Mouse (Mus musculus) forebrain, embryonic 16.5 days (tissue): ENCODE results near the gene Tmem30b. TPM values are rescaled to one million over a fixed set of nuclear protein-coding genes. Genes with fewer than 3 reads are reported as not detected.
A peak's percentile ranks its signal among the peaks of the same experiment; 100 is the strongest.

Experiments used
- ATAC-seq: fragments of 200-750 bp; cut with Nextera tagmentation; 2 replicates; pipeline ENCODE4 v1.8.0; 2017; ENCODE audit warnings: mild to moderate bottlenecking, moderate library complexity
- H3K27ac ChIP-seq: fragments of 300-500 bp; sonication (generic); 2 replicates; pipeline ENCODE4 v1.5.1; 2014; ENCODE audit warnings: low read length, control low read depth
- H3K27me3 ChIP-seq: fragments of 300-500 bp; sonication (generic); replicated peaks from 2 replicates; pipeline ENCODE4 v1.6.1; 2014; ENCODE audit warnings: low read length; ENCODE audit not compliant: control insufficient read depth, insufficient read depth
- H3K36me3 ChIP-seq: fragments of 300-500 bp; sonication (generic); 2 replicates; pipeline ENCODE4 v1.6.1; 2014; ENCODE audit not compliant: control insufficient read depth, insufficient read depth
- H3K4me1 ChIP-seq: fragments of 300-500 bp; sonication (generic); replicated peaks from 2 replicates; pipeline ENCODE4 v1.6.1; 2014; ENCODE audit warnings: low read length; ENCODE audit not compliant: control insufficient read depth, insufficient read depth
- H3K4me2 ChIP-seq: fragments of 300-500 bp; sonication (generic); 2 replicates; pipeline ENCODE4 v1.6.1; 2014; ENCODE audit warnings: mild to moderate bottlenecking, low read length, control low read depth
- H3K4me3 ChIP-seq: fragments of 300-500 bp; sonication (generic); replicated peaks from 2 replicates; pipeline ENCODE4 v1.5.1; 2014; ENCODE audit warnings: mild to moderate bottlenecking, low read length, control low read depth
- H3K9ac ChIP-seq: fragments of 300-500 bp; sonication (generic); replicated peaks from 2 replicates; pipeline ENCODE4 v1.6.1; 2014; ENCODE audit warnings: low read depth, low read length, control low read depth
- H3K9me3 ChIP-seq: fragments of 300-500 bp; sonication (generic); 2 replicates; pipeline ENCODE4 v1.6.1; 2016; ENCODE audit warnings: low read length; ENCODE audit not compliant: control insufficient read depth
- WGBS: fragments of 180-500 bp; shearing (Covaris S2); extraction: QIAGEN DNeasy Blood & Tissue Kit; methylation state at CpG from one replicate; pipeline ENCODE4 v1.1.7; 2014; 5-methylcytosine and 5-hydroxymethylcytosine counted together
- polyA plus RNA-seq: library from polyadenylated mRNA; unstranded; fragments of >200 nt; fragmentation: Nextera tagmentation; extraction: Ambion mirVana; gene quantifications from 2 replicates; pipeline ENCODE4 v1.2.1, GENCODE M21; 2015

Tmem30b gene
- polyA plus RNA-seq, 1 experiment from 2014 or later, result 0.22 TPM

- ATAC-seq, result peak; percentile 91
- no peaks in the 10 kb centered on the region for H3K36me3 ChIP-seq
- under 1% methylated on average over 50 of the region's 61 CpGs for WGBS
Measured at GRCm38 (mm10) chr12:73584610-73585240, 38.5 kb upstream of the Tmem30b start, which contains the start of gene Prkch. Prkch (plus strand) TSS chr12:73584796.

GRCm38 (mm10) chr12:73583813-73584609 lies 37.8 kb upstream of the Tmem30b start:
- Histone ChIP-seq H3K27ac (no peak overlapping the region), H3K9ac (peak overlapping the region; percentile 77), H3K9me3 (no peaks in the 10 kb centered on the region), H3K27me3 (peaks cover 13% of the 10 kb centered on the region), H3K4me1 (peaks cover 16% of the 10 kb centered on the region), H3K4me3 (peak overlapping the region; percentile 70), H3K4me2 (peak overlapping the region; percentile 69), H3K36me3 (no peaks in the 10 kb centered on the region)
- 4% methylated on average over 33 of the region's 33 CpGs for WGBS
- ATAC-seq, result peak; percentile 41

More at GRCm38 (mm10) chr12:73584610-73585240, 38.5 kb upstream of the Tmem30b start, which contains the start of gene Prkch:
- H3K27ac ChIP-seq, result no peak within 1 kb of the TSS
- H3K9me3 ChIP-seq, result no peaks in the 10 kb centered on the region
- H3K4me2 ChIP-seq, result peak within 1 kb of the TSS; percentile 69
- peaks cover 16% of the 10 kb centered on the region for H3K4me1 ChIP-seq
- peak within 1 kb of the TSS; percentile 77 for H3K9ac ChIP-seq
- peaks cover 13% of the 10 kb centered on the region for H3K27me3 ChIP-seq
- H3K4me3 ChIP-seq, result peak within 1 kb of the TSS; percentile 70

GRCm38 (mm10) chr12:73583318-73583717 lies 37.1 kb upstream of the Tmem30b start:
- H3K9ac ChIP-seq, result no peak overlapping the region
- H3K9me3 ChIP-seq, result no peaks in the 10 kb centered on the region
- no peaks in the 10 kb centered on the region for H3K36me3 ChIP-seq
- WGBS, result 76% methylated on average over 9 of the region's 9 CpGs
- peaks cover 13% of the 10 kb centered on the region for H3K27me3 ChIP-seq
- no peak for ATAC-seq
- no peak overlapping the region for H3K4me3 ChIP-seq
- peaks cover 16% of the 10 kb centered on the region for H3K4me1 ChIP-seq
- no peak overlapping the region for H3K4me2 ChIP-seq
- H3K27ac ChIP-seq, result no peak overlapping the region

GRCm38 (mm10) chr12:73580811-73581210 lies 34.6 kb upstream of the Tmem30b start:
- H3K4me2 ChIP-seq, result no peak overlapping the region
- H3K36me3 ChIP-seq, result no peaks in the 10 kb centered on the region
- H3K4me1 ChIP-seq, result peaks cover 13% of the 10 kb centered on the region
- no peak overlapping the region for H3K9ac ChIP-seq
- no peak overlapping the region for H3K4me3 ChIP-seq
- H3K27ac ChIP-seq, result no peak overlapping the region
- no peak for ATAC-seq
- H3K9me3 ChIP-seq, result no peaks in the 10 kb centered on the region
- peaks cover 3% of the 10 kb centered on the region for H3K27me3 ChIP-seq
- 74% methylated on average over 7 of the region's 7 CpGs for WGBS

- H3K9me3 ChIP-seq, result no peaks in the 10 kb centered on the region
- H3K4me1 ChIP-seq, result no peaks in the 10 kb centered on the region
- no peak for ATAC-seq
- WGBS, result 76% methylated on average over 6 of the region's 6 CpGs
- no peaks in the 10 kb centered on the region for H3K36me3 ChIP-seq
- no peak overlapping the region for H3K4me2 ChIP-seq
- no peak overlapping the region for H3K27ac ChIP-seq
- H3K27me3 ChIP-seq, result no peaks in the 10 kb centered on the region
- H3K9ac ChIP-seq, result no peak overlapping the region
- H3K4me3 ChIP-seq, result no peak overlapping the region
Measured at GRCm38 (mm10) chr12:73578141-73578540, 31.9 kb upstream of the Tmem30b start.

GRCm38 (mm10) chr12:73574632-73575031 lies 28.4 kb upstream of the Tmem30b start:
- Histone ChIP-seq H3K36me3 (no peaks in the 10 kb centered on the region), H3K4me1 (no peaks in the 10 kb centered on the region), H3K4me2 (no peak overlapping the region), H3K27me3 (no peaks in the 10 kb centered on the region), H3K9me3 (no peaks in the 10 kb centered on the region), H3K4me3 (no peak overlapping the region), H3K9ac (no peak overlapping the region), H3K27ac (no peak overlapping the region)
- ATAC-seq, result no peak
- 76% methylated on average over 15 of the region's 15 CpGs for WGBS

- Histone ChIP-seq H3K4me2 (peak overlapping the region; percentile 64), H3K4me3 (peak overlapping the region; percentile 33), H3K27me3 (0 out of 2 replicates have a peak, but pooled peaks cover 2% of the 10 kb centered on the region), H3K4me1 (peaks cover 4% of the 10 kb centered on the region; the same call in 1 of the 2 replicates), H3K36me3 (no peaks in the 10 kb centered on the region), H3K27ac (no peak overlapping the region), H3K9ac (peak overlapping the region; percentile 16), H3K9me3 (no peaks in the 10 kb centered on the region)
- no peak for ATAC-seq
- 58% methylated on average over 11 of the region's 11 CpGs for WGBS
Measured at GRCm38 (mm10) chr12:73565620-73565969, 19.4 kb upstream of the Tmem30b start.

- Histone ChIP-seq H3K4me3 (peak overlapping the region; percentile 33), H3K27ac (no peak overlapping the region), H3K4me1 (peaks cover 4% of the 10 kb centered on the region; the same call in 1 of the 2 replicates), H3K4me2 (peak overlapping the region; percentile 64), H3K27me3 (0 out of 2 replicates have a peak, but pooled peaks cover 2% of the 10 kb centered on the region), H3K9me3 (no peaks in the 10 kb centered on the region), H3K9ac (peak overlapping the region; percentile 16), H3K36me3 (no peaks in the 10 kb centered on the region)
- WGBS, result 15% methylated on average over 21 of the region's 21 CpGs
- peak; percentile 58 for ATAC-seq
Measured at GRCm38 (mm10) chr12:73564795-73565619, 18.8 kb upstream of the Tmem30b start.

GRCm38 (mm10) chr12:73564176-73564575 lies 18.0 kb upstream of the Tmem30b start:
- H3K36me3 ChIP-seq, result no peaks in the 10 kb centered on the region
- H3K4me2 ChIP-seq, result no peak overlapping the region
- H3K4me1 ChIP-seq, result peaks cover 4% of the 10 kb centered on the region; the same call in 1 of the 2 replicates
- WGBS, result 16% methylated on average over 10 of the region's 10 CpGs
- no peak overlapping the region for H3K27ac ChIP-seq
- no peak for ATAC-seq
- H3K27me3 ChIP-seq, result 0 out of 2 replicates have a peak, but pooled peaks cover 2% of the 10 kb centered on the region
- H3K9ac ChIP-seq, result no peak overlapping the region
- H3K9me3 ChIP-seq, result no peaks in the 10 kb centered on the region
- H3K4me3 ChIP-seq, result no peak overlapping the region
